Mouse (Mus musculus) lung, postnatal 4 days (tissue): ENCODE results near the gene Hpcal4.
"Not testable (repeated sequence)": the region's sequence is repeated elsewhere in the genome, so short reads cannot be mapped to it uniquely, and the experiment has no call there.

Source experiments
- DNase-seq, 2 experiments: peaks; one replicate each; pipeline ENCODE4 v3.0.0; 2021

Gene Hpcal4

DNA sequence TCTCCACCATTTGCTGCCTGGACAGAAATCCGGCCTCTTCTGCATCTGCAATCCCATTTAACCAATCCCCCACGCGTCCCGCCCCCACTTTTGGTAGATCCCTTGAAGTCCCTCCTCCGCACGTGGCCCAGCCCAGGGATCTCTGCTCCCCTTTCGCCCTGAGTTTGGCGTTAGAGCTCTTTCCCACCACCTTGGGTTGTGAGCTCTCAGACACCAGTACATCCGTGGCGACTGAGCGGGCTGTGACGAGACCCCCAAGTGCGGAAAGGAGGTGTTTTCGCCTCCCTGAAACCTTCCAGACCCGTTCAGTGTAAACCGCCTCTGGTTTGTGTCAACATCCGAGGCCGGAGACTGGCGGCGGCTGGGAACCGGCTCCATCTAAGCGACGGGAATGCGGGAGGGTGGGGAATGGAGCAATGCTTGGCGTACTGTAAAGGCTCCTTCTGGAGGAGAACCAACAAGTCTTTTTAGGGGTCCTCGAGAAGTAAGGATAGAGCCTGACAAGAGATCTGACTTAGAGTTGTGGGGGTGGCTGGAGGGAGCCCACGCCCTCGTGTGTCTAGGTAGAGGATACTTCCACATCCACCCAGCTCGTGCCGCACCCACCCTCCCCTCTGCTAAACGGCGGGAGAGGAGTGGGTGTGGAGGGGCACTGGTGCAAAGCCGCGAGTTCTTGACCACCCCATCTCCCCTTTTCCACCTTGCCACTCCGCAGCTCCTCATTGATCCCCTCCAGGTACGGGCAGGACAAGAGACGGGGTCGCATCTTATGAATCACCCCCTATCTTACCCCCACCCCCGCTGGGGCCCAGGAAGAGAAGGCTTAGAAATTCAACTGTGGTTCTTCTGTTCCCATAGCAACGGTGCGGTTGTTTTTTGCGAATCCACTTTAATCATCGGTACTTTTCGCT, at the start of gene Hpcal4:
Gene Hpcal4 (plus strand): TSS at position 900 of the 911 bp plus-strand sequence.
- peak in 1 of 2 experiments; percentile 24 for DNase-seq

DNA sequence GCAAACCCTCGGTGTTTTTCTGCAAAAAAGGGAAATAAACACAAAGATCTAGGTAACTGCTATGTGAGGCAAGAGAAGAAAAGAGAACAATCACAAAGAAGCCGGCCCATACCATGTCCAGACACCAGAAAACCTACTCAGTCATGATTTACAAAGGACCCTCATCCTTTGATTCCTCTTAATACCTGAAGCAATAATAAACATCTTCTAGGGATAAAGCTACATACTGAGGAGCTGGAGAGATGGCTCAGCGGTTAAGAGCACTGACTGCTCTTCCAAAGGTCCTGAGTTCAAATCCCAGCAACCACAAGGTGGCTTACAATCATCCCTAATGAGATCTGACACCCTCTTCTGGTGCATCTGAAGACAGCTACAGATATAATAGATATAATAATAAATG, 45.5 kb upstream of the Hpcal4 start:
- no peak for DNase-seq

DNA sequence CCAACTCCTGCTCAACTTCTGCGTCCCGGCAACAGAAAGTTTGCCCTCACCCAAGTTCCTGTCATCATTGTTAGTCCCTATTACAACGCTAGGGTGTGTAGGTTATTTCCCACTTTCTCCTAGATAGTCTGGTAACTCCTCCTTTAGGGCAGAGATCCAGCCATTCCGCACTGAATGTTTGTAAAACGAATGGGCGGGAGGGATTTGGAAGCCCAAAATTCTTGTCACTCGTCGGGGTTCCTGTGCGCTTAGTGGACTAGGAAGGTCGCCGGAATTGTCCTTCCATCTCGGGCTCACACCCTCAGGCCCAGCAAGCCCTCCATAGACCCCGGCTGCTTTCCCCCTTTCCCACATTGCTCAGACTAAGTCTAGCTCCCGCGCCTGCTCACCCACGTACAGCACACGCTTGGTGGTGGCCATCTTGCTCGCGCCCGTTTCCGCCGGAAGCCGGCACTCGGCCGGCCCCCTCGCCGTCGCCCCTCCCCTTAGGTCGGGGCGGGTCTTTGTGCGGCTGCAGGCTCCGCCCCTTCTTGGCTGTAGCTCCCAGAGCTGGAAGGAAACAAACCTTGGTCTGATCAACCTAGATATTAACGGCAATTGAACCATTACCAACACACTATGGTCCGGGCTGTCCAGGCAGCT, 43.4 kb upstream of the Hpcal4 start, which contains the start of gene Ppie:
Gene Ppie (minus strand): TSS at position 439 of the 642 bp plus-strand sequence.
- peak; percentile 83 to 87 for DNase-seq

DNA sequence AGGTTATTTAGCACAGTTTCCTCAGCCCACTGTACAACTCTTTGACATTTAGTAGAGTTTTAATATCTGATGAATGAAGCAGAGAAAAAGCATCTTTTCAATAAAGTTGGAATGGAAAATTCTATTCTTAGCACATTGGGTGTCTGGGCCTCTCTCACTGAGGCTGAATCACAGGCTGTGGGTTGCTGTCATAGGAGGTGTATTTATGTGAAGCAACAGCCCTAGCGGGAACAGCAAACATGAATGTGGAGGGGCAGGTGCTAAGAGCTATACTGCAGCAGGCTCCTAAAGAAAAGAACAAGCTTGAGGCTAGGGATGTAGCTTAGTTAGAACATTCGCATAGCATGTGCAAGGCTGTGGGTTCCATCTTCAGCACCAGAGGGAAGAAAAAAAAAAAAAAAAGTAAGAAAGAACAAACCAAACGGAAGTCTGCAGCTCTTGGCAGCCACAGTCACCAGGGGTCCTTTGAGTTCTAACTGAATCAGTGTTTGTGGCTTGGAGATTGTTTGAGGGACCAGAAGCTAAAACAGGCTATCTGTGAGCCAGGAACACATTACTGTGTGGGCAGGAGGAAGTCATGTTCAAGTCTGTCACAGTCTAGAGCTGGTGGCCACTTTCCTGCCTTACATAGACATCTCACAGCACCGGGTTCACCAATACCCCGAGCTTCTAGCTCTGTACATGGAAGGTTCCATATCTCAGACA, 35.4 kb upstream of the Hpcal4 start:
- DNase-seq, result no peak

DNA sequence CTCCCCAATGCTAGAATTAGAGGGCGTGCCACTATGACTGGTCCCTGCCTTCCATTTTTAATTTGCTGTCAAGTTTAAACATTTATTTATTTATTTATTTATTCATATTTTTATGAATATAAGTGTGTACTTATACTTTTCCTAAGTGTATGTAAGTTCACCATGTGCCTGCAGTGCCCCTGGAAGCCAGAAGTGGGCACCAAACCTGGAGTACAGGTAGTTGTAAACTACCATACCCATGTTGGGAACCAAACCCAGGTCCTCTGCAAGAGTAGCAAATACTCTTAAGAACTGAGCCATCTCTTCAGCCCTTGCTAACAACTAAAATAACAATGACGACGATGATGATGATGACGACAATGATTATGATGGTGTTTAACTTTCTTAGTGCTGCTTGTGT, 31.0 kb upstream of the Hpcal4 start:
- no peak for DNase-seq

DNA sequence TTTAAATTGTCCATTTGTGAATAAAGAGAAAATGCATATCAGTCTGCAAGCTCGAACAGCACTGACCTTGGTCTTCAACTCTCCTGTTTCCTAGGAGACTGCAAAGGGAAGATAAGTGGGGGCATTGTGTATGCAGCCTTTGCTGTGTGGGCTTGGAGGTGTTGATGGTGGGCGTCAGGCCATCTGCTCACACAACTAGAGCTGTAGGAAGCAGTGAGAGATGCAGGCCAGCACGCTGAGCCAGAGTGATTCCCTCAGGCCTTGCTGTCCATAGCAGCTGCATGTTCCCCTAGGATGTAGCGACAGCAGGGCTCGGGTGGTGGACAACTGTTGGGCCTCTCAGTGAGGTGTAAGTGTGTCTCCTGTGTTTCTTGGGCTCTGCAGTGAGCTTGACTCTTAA, 30.1 kb upstream of the Hpcal4 start:
- no peak for DNase-seq

DNA sequence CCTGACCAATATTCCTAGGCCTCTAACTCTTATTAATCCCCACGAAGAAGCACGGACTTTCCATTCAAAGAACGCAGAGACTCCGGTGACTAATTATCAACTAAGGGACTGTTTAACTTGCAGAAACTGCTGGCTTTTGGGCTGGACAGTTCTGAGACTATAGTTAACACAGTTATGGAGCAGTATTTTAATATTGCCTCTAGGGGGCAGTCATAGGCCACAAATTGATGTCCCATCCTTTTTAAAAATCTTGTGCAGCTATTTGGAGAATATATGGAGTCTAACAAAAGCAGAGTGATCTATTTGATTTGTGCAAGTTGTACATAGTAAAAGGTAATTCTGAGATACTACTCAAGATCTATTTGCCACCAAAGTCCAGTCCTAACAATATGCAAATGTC, 28.0 kb upstream of the Hpcal4 start:
- DNase-seq, result peak in 1 of 2 experiments; percentile 6

DNA sequence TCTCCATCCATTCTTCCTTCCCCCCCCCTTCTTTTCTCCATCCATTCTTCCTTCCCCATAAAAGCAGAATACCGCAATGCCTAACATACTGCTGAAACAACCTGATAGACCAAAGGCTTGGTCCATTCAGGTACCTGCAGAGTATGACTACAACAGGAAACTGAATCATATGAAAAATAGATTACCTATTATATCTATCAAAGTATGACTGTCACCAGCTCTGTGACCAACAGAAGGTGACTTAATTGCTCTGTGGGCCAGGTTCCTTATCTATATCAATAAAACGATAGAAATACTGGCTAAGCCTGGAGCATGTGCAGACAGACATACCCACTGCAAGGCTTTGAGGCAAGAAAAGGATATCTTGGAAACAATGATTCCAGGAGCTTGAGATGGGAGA, 27.6 kb upstream of the Hpcal4 start:
- no peak for DNase-seq

DNA sequence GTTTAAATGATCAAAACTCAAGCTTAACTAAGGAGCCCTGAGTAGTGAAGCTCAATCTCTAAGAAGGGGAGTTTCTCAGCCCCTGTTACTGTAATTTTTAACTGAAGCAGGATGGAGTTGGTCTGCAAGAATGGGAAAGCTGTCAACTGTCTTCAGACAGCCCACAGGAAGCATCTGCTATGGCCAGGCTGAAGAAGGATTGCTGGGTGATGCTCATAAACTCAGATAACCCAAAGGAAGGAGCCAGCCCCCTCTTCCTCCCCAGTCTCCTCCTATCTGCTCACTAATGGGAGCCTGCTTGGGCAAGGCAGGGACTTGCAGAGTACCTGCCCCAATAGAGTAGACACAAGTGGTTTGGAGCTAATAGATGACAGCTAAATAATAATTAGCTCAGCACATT, 27.2 kb upstream of the Hpcal4 start:
- DNase-seq, result no peak

DNA sequence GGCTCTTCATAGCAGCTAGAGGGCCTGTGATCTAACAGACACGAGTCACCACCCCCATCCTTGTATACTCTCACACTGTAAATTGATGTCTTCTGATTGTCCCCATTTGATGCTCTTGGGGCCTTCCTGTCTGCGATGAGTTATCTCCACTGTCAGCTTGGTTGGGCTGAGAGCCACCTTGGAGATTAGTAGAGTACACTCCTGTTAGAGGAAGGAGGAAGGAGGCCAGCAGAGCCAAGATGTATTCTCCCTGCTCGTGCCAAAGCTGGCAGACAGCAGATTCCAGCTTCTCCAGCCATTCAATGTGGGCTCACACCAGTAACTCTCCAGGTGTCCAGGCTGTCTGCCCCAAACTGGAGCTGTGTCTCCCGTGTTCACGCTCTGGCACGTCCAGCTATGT, 22.5 kb upstream of the Hpcal4 start:
- no peak for DNase-seq

DNA sequence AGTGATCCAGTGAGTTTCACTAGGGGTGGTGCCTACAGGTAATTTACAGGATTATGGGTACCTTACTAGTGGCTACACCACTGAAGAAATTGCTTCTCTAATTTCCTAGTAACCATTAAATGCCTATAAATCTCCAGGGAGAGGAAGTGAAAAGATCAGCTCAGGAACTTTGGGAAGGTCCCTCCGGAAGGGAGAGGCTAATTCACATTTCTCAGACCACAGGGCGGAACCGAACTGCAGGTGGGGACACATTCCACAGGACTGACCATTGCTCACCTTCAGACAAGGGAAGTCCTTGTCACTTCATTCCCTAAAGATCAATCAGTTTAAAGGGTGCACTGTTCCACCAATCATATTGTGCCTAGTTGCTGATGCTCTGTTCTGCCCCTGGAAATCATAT, 21.8 kb upstream of the Hpcal4 start:
- DNase-seq, result not testable (repeated sequence)

DNA sequence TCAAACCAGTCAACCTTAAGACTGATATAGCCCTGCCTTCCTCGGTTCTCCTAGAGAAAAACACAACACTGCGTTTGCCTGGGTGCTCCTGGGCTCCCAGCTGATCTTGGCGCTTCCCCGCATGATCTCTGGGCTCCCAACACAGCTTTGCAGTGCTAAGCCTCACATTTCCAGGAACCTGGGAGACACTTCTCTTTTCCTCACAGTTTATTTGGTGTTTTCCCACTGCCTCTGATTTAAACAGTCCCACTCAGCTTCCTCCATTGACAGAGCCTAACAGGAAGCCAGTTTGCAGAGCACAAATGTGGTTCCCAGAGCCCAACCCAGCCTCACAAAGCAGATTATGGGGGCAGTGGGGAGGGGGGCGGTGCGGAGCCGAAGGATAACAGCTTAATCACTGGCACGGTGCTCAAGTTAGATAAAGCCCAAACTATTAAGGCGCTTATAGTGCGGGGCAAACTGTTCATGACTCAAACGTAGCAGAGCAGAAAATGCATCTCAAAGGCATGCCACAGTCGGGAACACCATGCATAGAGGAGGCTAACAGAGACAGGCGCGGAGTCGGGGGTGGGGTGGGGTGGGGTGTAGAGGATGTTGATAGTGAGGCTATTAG, 20.6 kb upstream of the Hpcal4 start:
- no peak for DNase-seq

DNA sequence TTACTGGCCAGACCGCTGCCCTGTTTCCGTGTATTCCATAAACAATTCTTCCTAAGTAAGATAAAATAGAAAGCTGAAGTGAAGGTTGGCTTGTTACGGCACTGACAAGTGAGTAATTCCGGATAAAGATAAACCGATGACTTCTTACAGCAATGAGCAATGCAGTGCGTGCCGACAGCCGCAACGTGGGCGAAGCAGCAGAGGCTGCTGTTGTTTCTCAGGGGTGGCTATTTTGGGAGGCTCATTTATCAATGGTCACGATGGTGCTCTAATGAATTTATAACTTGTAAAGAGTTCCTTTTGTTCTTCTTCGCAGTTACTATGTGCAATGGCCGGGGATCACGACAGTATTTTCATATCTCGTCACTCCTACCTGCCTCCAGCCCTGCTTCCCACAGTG, 18.9 kb upstream of the Hpcal4 start:
- DNase-seq, result no peak

DNA sequence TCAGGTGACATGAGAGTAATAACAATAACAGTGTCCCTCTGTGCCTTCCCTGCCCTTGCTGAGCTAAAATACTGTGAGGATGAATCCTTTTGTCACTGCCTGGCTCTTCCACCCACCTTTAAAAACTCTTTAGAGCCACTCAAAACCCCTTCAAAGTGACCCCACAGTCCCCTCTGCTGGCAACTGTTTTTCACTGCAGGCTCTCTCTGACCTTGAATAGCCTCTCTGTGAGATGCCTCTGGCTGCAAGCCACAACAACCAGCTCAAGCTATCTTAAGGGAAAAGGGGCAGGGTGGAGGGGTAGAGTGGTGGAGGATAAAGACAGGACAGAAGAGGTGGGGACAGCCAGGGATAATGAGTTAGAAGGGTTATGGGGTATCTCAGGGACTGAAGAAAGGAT, 11.2 kb upstream of the Hpcal4 start:
- DNase-seq, result no peak

DNA sequence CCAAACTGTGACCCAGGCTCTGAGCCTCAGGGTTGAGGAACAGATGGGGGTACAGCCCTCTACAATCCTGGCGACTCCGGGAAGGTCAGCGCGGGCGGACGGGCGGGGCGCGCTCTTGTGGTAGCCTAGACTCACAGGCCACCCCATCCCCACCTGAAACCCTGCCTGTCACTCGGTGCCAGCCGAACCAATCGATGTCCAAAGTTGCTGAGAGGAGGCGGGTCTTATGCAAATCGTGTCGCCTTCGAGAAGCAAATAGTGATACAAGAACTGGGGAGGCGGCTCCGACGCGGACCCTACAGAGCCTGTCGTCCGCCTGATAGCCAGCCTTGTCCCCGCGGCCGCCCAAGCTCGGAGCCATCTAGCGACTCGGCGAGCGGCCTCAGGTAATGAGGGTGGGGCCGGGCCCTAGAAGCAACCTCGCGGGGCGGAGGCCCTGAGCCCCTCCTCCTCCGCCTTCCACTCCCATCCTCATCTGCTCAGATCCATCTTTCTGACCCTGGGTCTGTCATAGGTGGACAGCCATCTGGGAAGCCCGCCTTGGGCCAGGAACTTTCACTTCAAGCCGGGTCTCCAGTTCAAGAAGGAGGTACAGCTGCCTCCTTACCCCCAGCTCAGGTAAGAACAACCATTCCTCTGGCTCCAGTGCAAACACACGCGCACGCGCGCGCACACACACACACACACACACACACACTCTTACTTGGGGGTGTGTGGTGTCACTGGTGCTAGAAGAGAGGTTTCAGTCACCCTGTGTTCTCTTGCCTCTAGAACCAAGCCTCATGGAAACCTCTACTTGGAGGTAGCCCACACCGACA, 421 bp downstream of the Hpcal4 start:
- peak; percentile 70 to 71 for DNase-seq

DNA sequence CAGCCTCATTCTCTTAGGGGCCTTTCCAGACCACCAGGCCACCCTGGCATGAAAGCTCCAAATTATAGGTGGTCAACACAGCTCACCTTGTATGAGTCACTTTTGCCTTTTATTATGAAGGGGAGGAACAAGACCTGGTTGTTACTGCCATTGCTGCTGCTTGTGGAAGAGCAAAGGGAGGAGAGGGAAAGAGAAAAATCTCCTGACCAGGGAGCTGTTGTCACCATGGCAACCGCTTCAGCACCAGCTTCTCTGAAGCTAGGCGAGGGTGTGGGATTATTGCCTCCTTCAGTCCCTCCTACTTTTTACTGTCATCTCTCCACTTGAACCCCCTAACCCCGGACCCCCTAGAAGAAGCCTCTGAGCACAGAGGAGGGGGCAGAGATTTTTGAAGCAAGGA, 1.8 kb downstream of the Hpcal4 start:
- DNase-seq, result no peak

DNA sequence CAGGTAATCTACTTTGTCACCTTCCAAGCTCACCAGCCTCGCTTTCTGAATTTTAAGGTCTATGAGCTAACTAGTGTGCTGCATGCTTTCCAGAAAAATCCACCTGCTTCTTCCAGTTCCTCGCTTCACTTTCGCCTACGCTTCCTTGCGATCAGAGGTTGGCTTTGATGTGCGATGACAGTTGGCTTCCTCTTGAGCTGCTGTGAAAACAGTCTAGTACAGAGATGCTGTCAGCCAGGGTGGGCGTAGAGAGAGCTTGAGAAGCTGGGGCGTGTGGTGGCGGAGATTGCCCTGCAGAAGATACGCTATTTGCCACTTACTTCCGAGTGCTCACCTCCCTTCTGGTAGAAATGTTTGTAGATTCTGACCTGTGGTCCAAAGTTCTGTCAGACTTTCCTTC, 9.3 kb downstream of the Hpcal4 start:
- no peak for DNase-seq

DNA sequence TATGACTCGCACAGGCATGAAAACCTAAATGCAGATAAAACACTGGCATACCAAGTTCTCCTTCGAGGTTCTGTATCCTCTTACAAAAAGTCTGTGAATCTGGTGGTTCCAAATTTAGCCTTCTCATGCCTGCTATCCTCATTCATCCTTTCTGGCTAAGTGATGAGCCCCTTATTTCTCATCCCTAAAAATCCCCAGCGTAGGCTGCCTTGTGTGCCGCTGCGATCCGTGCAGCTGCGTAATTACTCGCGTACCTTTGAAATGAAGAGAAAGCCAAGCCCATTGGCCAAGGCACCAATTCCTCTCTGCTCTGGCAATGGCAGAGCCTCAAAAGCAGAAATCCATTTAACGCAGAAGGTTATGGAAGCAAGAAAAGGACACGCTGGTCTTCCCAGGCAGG, 10.8 kb downstream of the Hpcal4 start:
- no peak for DNase-seq

DNA sequence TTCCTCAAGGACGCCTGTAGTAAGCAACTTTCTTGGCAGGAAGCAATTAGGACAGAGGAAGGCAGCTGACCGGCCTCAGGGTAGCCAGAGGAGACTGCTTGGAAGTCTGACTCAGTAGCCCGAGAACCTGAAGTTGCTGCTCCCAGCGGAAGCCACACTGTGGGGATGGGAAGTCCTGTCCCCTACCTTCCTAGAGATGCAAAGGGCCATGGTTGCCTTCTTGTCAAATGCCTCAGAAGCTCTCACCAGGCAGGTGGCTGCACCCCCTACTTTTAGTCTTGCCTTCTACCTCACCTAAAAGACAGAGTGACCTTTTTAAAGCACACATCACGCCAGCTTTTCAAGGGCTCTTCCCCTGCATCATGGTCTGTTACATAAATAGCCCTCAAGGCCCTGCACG, 13.7 kb downstream of the Hpcal4 start:
- no peak for DNase-seq

DNA sequence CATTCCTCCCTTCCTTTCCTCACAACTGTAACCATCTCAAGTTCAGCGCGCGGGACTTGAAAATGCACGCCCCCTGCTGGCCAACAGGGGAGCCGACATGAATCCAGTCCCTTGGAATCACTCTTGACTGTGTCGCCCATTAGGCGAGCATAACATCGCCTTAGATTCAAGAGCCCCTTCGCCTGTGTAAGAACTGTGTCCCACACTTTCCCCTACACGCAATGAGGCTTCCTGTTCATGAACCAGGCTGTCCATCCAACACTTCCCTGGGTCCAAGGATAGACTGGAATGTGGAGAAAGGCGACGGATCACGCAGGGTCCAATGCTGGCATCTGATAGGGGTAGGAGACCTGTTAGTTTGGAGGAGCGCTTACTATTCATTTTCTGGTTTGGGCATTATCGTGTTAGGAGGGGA, 17.8 kb downstream of the Hpcal4 start:
- peak in 1 of 2 experiments; percentile 71 for DNase-seq

DNA sequence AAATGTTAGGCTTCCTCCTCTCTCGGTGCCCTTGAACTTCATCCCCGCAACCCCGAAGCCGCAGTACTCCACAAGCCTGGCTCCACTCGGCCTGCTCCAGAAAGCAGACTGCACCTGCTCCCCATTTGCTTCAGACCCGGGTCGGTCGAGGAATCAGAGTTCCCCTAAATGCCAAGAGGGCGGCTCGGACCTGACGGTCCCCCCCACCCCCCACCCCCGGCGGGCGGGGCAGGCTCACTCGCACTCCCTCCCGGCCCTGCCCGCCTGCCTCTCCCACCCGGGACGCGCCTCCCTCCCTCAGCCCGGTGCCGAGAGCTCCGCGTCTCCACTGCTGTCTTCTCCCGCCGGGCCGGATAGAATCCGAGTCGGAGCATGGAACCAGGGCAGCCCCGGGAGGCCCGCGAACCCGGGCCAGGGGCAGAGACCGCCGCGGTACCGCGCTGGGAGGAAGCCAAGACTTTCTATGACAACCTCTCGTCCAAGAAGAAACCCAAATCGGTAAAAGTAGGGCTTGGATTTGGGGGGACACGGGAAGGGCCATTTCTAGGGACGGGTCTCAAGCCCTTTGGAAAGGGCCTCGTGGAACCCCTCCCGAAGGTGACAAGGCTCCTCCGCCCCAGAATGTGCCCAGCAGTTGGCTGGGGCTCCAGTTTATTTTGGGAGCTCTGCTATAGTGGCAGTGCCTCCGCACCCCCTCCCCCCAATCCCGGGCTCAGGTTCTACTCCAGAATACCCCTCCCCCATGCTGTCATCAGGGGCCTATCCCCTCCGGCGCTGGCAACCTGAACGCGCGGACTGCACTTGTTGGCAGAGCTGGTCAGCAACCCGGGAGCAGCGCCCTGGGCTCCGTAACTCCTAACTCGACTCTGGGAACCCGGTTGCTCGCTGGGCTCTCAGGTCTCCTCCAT, 18.4 kb downstream of the Hpcal4 start, which contains the start of gene Nt5c1a:
Gene Nt5c1a (plus strand): TSS at position 319 of the 908 bp plus-strand sequence.
- DNase-seq, result peak in 1 of 2 experiments; percentile 11
